Mouse (Mus musculus) hindbrain, embryonic 15.5 days (tissue): ENCODE data around the gene A630089N07Rik. TPM values are rescaled to one million over a fixed set of nuclear protein-coding genes. Genes with fewer than 3 reads are reported as not detected.
A peak's percentile ranks its signal among the peaks of the same experiment; 100 is the strongest.
"Not testable (repeated sequence)": the region's sequence is repeated elsewhere in the genome, so short reads cannot be mapped to it uniquely, and the experiment has no call there.

Experiments
- ATAC-seq: fragments of 200-750 bp; cut with Nextera tagmentation; 2 replicates; pipeline ENCODE4 v1.8.0; 2017; ENCODE audit warnings: low read depth, moderate number of reproducible peaks, moderate TSS enrichment; ENCODE audit not compliant: low FRiP score
- H3K27ac ChIP-seq: fragments of 300-500 bp; sonication (generic); replicated peaks from 2 replicates; pipeline ENCODE4 v1.5.1; 2015; ENCODE audit warnings: mild to moderate bottlenecking, inconsistent platforms
- H3K27me3 ChIP-seq: fragments of 300-500 bp; sonication (generic); 2 replicates; pipeline ENCODE4 v1.6.1; 2015; ENCODE audit warnings: control low read depth, inconsistent platforms
- H3K36me3 ChIP-seq: fragments of 300-500 bp; sonication (generic); 2 replicates; pipeline ENCODE4 v1.6.1; 2015; ENCODE audit warnings: control low read depth, inconsistent platforms
- H3K4me1 ChIP-seq: fragments of 300-500 bp; sonication (generic); replicated peaks from 2 replicates; pipeline ENCODE4 v1.6.1; 2015; ENCODE audit warnings: control low read depth, inconsistent platforms
- H3K4me2 ChIP-seq: fragments of 300-500 bp; sonication (generic); 2 replicates; pipeline ENCODE4 v1.6.1; 2015; ENCODE audit warnings: moderate library complexity, mild to moderate bottlenecking, inconsistent platforms
- H3K4me3 ChIP-seq: fragments of 300-500 bp; sonication (generic); 2 replicates; pipeline ENCODE4 v1.5.1; 2015; ENCODE audit warnings: mild to moderate bottlenecking, inconsistent platforms
- H3K9ac ChIP-seq: fragments of 300-500 bp; sonication (generic); 2 replicates; pipeline ENCODE4 v1.6.1; 2015; ENCODE audit warnings: inconsistent platforms
- H3K9me3 ChIP-seq: fragments of 300-500 bp; sonication (generic); 2 replicates; pipeline ENCODE4 v1.6.1; 2016; ENCODE audit warnings: control low read depth, inconsistent platforms
- WGBS: fragments of 180-500 bp; shearing (Covaris S2); methylation state at CpG from one replicate; pipeline ENCODE4 v1.1.7; 2015; 5-methylcytosine and 5-hydroxymethylcytosine counted together
- polyA plus RNA-seq: library from polyadenylated mRNA; unstranded; fragments of >200 nt; fragmentation: Nextera tagmentation; extraction: Ambion mirVana; gene quantifications from 2 replicates; pipeline ENCODE4 v1.2.1, GENCODE M21; 2015

A630089N07Rik gene
- polyA plus RNA-seq, 1 experiment from 2014 or later: 12.0 TPM

GRCm38 (mm10) chr16:97996616-97997382 is 85.5 kb downstream of the A630089N07Rik start, which contains the start of gene B230307C23Rik:
Gene B230307C23Rik, plus strand, starts transcription at chr16:97997315.
- WGBS: 2% methylated on average over 22 of the region's 22 CpGs
- H3K36me3 ChIP-seq: 0 out of 2 replicates have a peak, but pooled peaks cover 7% of the 10 kb centered on the region
- H3K27ac ChIP-seq: peak within 1 kb of the TSS; percentile 65
- peak within 1 kb of the TSS; percentile 49 for H3K9ac ChIP-seq
- peak within 1 kb of the TSS; percentile 53 for H3K4me3 ChIP-seq
- ATAC-seq: peak; percentile 99
- 0 out of 2 replicates have a peak, but pooled peaks cover 4% of the 10 kb centered on the region for H3K9me3 ChIP-seq
- H3K27me3 ChIP-seq: 0 out of 2 replicates have a peak, but pooled peaks cover 2% of the 10 kb centered on the region
- peak within 1 kb of the TSS; percentile 76 for H3K4me2 ChIP-seq
- peaks cover 14% of the 10 kb centered on the region for H3K4me1 ChIP-seq

- Histone ChIP-seq H3K4me2 (peak overlapping the region; percentile 76), H3K27me3 (0 out of 2 replicates have a peak, but pooled peaks cover 2% of the 10 kb centered on the region), H3K4me1 (peaks cover 14% of the 10 kb centered on the region), H3K4me3 (peak overlapping the region; percentile 53), H3K27ac (no peak overlapping the region), H3K9me3 (no peaks in the 10 kb centered on the region), H3K9ac (peak overlapping the region; percentile 49; the same call in 1 of the 2 replicates), H3K36me3 (0 out of 2 replicates have a peak, but pooled peaks cover 7% of the 10 kb centered on the region)
- 7% methylated on average over 1 of the region's 1 CpGs for WGBS
- ATAC-seq: no peak
Measured at GRCm38 (mm10) chr16:97995849-97996615, 86.2 kb downstream of the A630089N07Rik start.

GRCm38 (mm10) chr16:97992477-97992876 is 89.8 kb downstream of the A630089N07Rik start:
- not testable (repeated sequence) for H3K4me2 ChIP-seq, H3K27me3 ChIP-seq, H3K4me1 ChIP-seq, H3K27ac ChIP-seq, H3K36me3 ChIP-seq, ATAC-seq, H3K9ac ChIP-seq, H3K4me3 ChIP-seq, H3K9me3 ChIP-seq
- WGBS: 84% methylated on average over 3 of the region's 3 CpGs

- no peaks in the 10 kb centered on the region for H3K36me3 ChIP-seq
- WGBS: 75% methylated on average over 2 of the region's 2 CpGs
- ATAC-seq: no peak
- peaks cover 5% of the 10 kb centered on the region for H3K4me1 ChIP-seq
- no peaks in the 10 kb centered on the region for H3K9me3 ChIP-seq
- H3K9ac ChIP-seq: no peak overlapping the region
- H3K27ac ChIP-seq: no peak overlapping the region
- H3K27me3 ChIP-seq: 0 out of 2 replicates have a peak, but pooled peaks cover 2% of the 10 kb centered on the region
- H3K4me2 ChIP-seq: no peak overlapping the region
- no peak overlapping the region for H3K4me3 ChIP-seq
Measured at GRCm38 (mm10) chr16:97991517-97991916, 90.7 kb downstream of the A630089N07Rik start.

- H3K9ac ChIP-seq: no peak overlapping the region
- H3K4me3 ChIP-seq: no peak overlapping the region
- WGBS: 49% methylated on average over 5 of the region's 5 CpGs
- no peak overlapping the region for H3K27ac ChIP-seq
- no peak overlapping the region for H3K4me2 ChIP-seq
- H3K36me3 ChIP-seq: no peaks in the 10 kb centered on the region
- no peak for ATAC-seq
- H3K27me3 ChIP-seq: no peaks in the 10 kb centered on the region
- no peaks in the 10 kb centered on the region for H3K4me1 ChIP-seq
- no peaks in the 10 kb centered on the region for H3K9me3 ChIP-seq
Measured at GRCm38 (mm10) chr16:97984589-97984988, 97.7 kb downstream of the A630089N07Rik start.

- no peak for ATAC-seq
- no peak overlapping the region for H3K4me3 ChIP-seq
- H3K27ac ChIP-seq: no peak overlapping the region
- H3K27me3 ChIP-seq: no peaks in the 10 kb centered on the region
- H3K36me3 ChIP-seq: no peaks in the 10 kb centered on the region
- H3K9ac ChIP-seq: no peak overlapping the region
- H3K4me2 ChIP-seq: no peak overlapping the region
- no peaks in the 10 kb centered on the region for H3K9me3 ChIP-seq
- H3K4me1 ChIP-seq: no peaks in the 10 kb centered on the region
- 88% methylated on average over 1 of the region's 1 CpGs for WGBS
Measured at GRCm38 (mm10) chr16:97981362-97981761, 100.9 kb downstream of the A630089N07Rik start.

GRCm38 (mm10) chr16:97977722-97978121 is 104.5 kb downstream of the A630089N07Rik start:
- Histone ChIP-seq H3K4me1 (no peaks in the 10 kb centered on the region), H3K4me3 (no peak overlapping the region), H3K36me3 (no peaks in the 10 kb centered on the region), H3K9me3 (no peaks in the 10 kb centered on the region), H3K9ac (no peak overlapping the region), H3K27ac (no peak overlapping the region), H3K27me3 (no peaks in the 10 kb centered on the region), H3K4me2 (no peak overlapping the region)
- WGBS: 79% methylated on average over 3 of the region's 3 CpGs
- no peak for ATAC-seq

- WGBS: 77% methylated on average over 1 of the region's 1 CpGs
Measured at GRCm38 (mm10) chr16:97977277-97977676, 105.0 kb downstream of the A630089N07Rik start.

GRCm38 (mm10) chr16:97963956-97964540 is 118.2 kb downstream of the A630089N07Rik start:
- no peak overlapping the region for H3K27ac ChIP-seq
- no peak overlapping the region for H3K9ac ChIP-seq
- WGBS: 83% methylated on average over 3 of the region's 3 CpGs
- H3K36me3 ChIP-seq: no peaks in the 10 kb centered on the region
- ATAC-seq: no peak
- H3K4me1 ChIP-seq: peaks cover 21% of the 10 kb centered on the region
- no peaks in the 10 kb centered on the region for H3K9me3 ChIP-seq
- H3K27me3 ChIP-seq: no peaks in the 10 kb centered on the region
- no peak overlapping the region for H3K4me2 ChIP-seq
- H3K4me3 ChIP-seq: no peak overlapping the region

More at GRCm38 (mm10) chr16:97977277-97977676, 105.0 kb downstream of the A630089N07Rik start:
- no peaks in the 10 kb centered on the region for H3K36me3 ChIP-seq
- no peak overlapping the region for H3K4me3 ChIP-seq
- no peaks in the 10 kb centered on the region for H3K4me1 ChIP-seq
- H3K4me2 ChIP-seq: no peak overlapping the region
- H3K9ac ChIP-seq: no peak overlapping the region
- H3K9me3 ChIP-seq: no peaks in the 10 kb centered on the region
- H3K27me3 ChIP-seq: no peaks in the 10 kb centered on the region
- H3K27ac ChIP-seq: no peak overlapping the region
- no peak for ATAC-seq

- Histone ChIP-seq H3K4me3 (peak within 1 kb of the TSS; percentile 80), H3K27ac (peak within 1 kb of the TSS; percentile 99), H3K4me1 (peaks cover 21% of the 10 kb centered on the region), H3K9ac (peak within 1 kb of the TSS; percentile 74), H3K27me3 (no peaks in the 10 kb centered on the region), H3K9me3 (no peaks in the 10 kb centered on the region), H3K4me2 (peak within 1 kb of the TSS; percentile 84), H3K36me3 (no peaks in the 10 kb centered on the region)
- ATAC-seq: peak; percentile 98
- 1% methylated on average over 78 of the region's 78 CpGs for WGBS
Measured at GRCm38 (mm10) chr16:97962151-97962948, 119.9 kb downstream of the A630089N07Rik start, which contains the start of the genes C2cd2 and Zbtb21. Gene C2cd2, minus strand, starts transcription at chr16:97962598. Gene Zbtb21, minus strand, starts transcription at chr16:97962622.
